Mouse (Mus musculus): ENCODE data around the gene Myh13. TPM values are rescaled to one million over a fixed set of nuclear protein-coding genes. Genes with fewer than 3 reads are reported as not detected.

Gene Myh13
- polyA plus RNA-seq, 1 experiment from 2014 or later = not detected

- Histone ChIP-seq H3K36me3 (ENCODE audit: control insufficient read depth, insufficient read depth, low read length) (no peaks in the 10 kb centered on the region), H3K4me1 (replicated peaks; ENCODE audit: control insufficient read depth, insufficient read depth) (no peaks in the 10 kb centered on the region), H3K4me3 (ENCODE audit: low read depth, low read length) (no peak overlapping the region), H3K4me2 (replicated peaks; ENCODE audit: low read depth) (no peak overlapping the region), H3K27ac (replicated peaks) (no peak overlapping the region), H3K9ac (ENCODE audit: low read length) (no peak overlapping the region), H3K9me3 (ENCODE audit: control insufficient read depth, low read length) (no peaks in the 10 kb centered on the region), H3K27me3 (ENCODE audit: control insufficient read depth, insufficient read depth, low read length) (no peaks in the 10 kb centered on the region)
- ATAC-seq (ENCODE audit: low FRiP score, low TSS enrichment) = no peak
- no peak for DNase-seq (ENCODE audit: low spot score)
- 87% methylated on average over 12 of the region's 12 CpGs for WGBS
- no peak for TF ChIP-seq CTCF (IDR thresholded peaks at IDR 0.05; ENCODE audit: low read depth)
- TF ChIP-seq EP300 (optimal IDR thresholded peaks at IDR 0.05) = no peak
Observed at GRCm38 (mm10) chr11:67364551-67364950, 43.1 kb downstream of the Myh13 start.

DNA sequence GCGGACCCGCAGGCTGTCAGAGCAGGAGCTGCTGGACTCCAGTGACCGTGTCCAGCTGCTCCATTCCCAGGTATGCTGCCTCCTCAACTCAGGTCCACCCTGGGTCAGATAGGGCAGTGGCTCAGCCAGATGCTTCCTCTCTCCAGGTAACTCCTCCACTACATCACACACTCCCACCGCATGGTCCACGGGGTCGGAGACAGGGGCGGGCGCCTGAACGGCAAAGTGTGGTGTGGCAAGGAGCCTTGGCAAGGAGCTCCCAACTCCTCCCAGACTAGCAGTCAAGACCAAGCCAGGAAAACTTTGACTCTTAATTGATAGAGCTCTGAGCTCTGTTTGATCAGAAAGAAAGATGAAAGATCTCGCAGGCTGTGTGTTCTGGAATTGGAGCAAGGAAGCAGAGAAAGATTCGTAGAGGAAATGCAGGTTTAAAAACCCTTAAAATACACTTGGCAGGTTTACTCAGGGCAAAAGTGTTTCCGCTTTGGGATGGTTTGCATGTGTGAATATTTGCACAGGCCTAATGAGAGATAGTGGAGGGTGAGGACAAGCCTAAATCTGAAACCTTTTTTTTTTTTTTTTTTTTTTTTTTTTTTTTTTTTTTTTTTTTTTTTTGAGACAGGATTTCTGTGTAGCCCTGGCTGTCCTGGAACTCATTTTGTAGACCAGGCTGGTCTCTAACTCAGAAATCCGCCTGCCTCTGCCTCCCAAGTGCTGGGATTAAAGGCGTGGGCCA is 43.7 kb downstream of the Myh13 start:
- TF ChIP-seq CTCF (IDR thresholded peaks at IDR 0.05; ENCODE audit: low read depth) (no peak), EP300 (optimal IDR thresholded peaks at IDR 0.05) (no peak)
- Histone ChIP-seq H3K36me3 (ENCODE audit: control insufficient read depth, insufficient read depth, low read length) (no peaks in the 10 kb centered on the region), H3K27me3 (ENCODE audit: control insufficient read depth, insufficient read depth, low read length) (no peaks in the 10 kb centered on the region), H3K9me3 (ENCODE audit: control insufficient read depth, low read length) (no peaks in the 10 kb centered on the region), H3K9ac (ENCODE audit: low read length) (no peak overlapping the region), H3K4me2 (replicated peaks; ENCODE audit: low read depth) (no peak overlapping the region), H3K4me1 (replicated peaks; ENCODE audit: control insufficient read depth, insufficient read depth) (no peaks in the 10 kb centered on the region), H3K27ac (replicated peaks) (no peak overlapping the region), H3K4me3 (ENCODE audit: low read depth, low read length) (no peak overlapping the region)
- whole genome bisulfite sequencing = 78% methylated on average over 14 of the region's 14 CpGs
- DNase-seq (ENCODE audit: low spot score) (no peak), ATAC-seq (ENCODE audit: low FRiP score, low TSS enrichment) (no peak)

- Histone ChIP-seq H3K27me3 (ENCODE audit: control insufficient read depth, insufficient read depth, low read length) (no peaks in the 10 kb centered on the region), H3K4me1 (replicated peaks; ENCODE audit: control insufficient read depth, insufficient read depth) (no peaks in the 10 kb centered on the region), H3K9ac (ENCODE audit: low read length) (no peak overlapping the region), H3K36me3 (ENCODE audit: control insufficient read depth, insufficient read depth, low read length) (no peaks in the 10 kb centered on the region), H3K27ac (replicated peaks) (no peak overlapping the region), H3K9me3 (ENCODE audit: control insufficient read depth, low read length) (no peaks in the 10 kb centered on the region), H3K4me2 (replicated peaks; ENCODE audit: low read depth) (no peak overlapping the region), H3K4me3 (ENCODE audit: low read depth, low read length) (no peak overlapping the region)
- no peak for DNase-seq (ENCODE audit: low spot score)
- TF ChIP-seq CTCF (IDR thresholded peaks at IDR 0.05; ENCODE audit: low read depth) (no peak), EP300 (optimal IDR thresholded peaks at IDR 0.05) (no peak)
- 49% methylated on average over 9 of the region's 9 CpGs for WGBS
- no peak for ATAC-seq (ENCODE audit: low FRiP score, low TSS enrichment)
Observed at GRCm38 (mm10) chr11:67366936-67367335, 45.5 kb downstream of the Myh13 start.

GRCm38 (mm10) chr11:67373333-67373732 is 51.9 kb downstream of the Myh13 start:
- no peaks in the 10 kb centered on the region for H3K36me3 ChIP-seq (ENCODE audit: control insufficient read depth, insufficient read depth, low read length)
- TF ChIP-seq CTCF (IDR thresholded peaks at IDR 0.05; ENCODE audit: low read depth) (peak; percentile 89), EP300 (optimal IDR thresholded peaks at IDR 0.05) (no peak)
- no peaks in the 10 kb centered on the region; the same call in 1 of the 2 replicates for H3K27me3 ChIP-seq (ENCODE audit: control insufficient read depth, insufficient read depth, low read length)
- DNase-seq (ENCODE audit: low spot score) = peak; percentile 19
- no peaks in the 10 kb centered on the region for H3K4me1 ChIP-seq (replicated peaks; ENCODE audit: control insufficient read depth, insufficient read depth)
- H3K9me3 ChIP-seq (ENCODE audit: control insufficient read depth, low read length) = no peaks in the 10 kb centered on the region
- 0 out of 2 replicates have a peak, but pooled peaks have one; percentile 49 for ATAC-seq (ENCODE audit: low FRiP score, low TSS enrichment)
- WGBS = 54% methylated on average over 2 of the region's 2 CpGs
- no peak overlapping the region for H3K4me3 ChIP-seq (ENCODE audit: low read depth, low read length)
- H3K9ac ChIP-seq (ENCODE audit: low read length) = no peak overlapping the region
- no peak overlapping the region for H3K4me2 ChIP-seq (replicated peaks; ENCODE audit: low read depth)
- H3K27ac ChIP-seq (replicated peaks) = no peak overlapping the region

GRCm38 (mm10) chr11:67376308-67376707 is 54.9 kb downstream of the Myh13 start:
- H3K27ac ChIP-seq (replicated peaks) = no peak overlapping the region
- no peaks in the 10 kb centered on the region for H3K9me3 ChIP-seq (ENCODE audit: control insufficient read depth, low read length)
- DNase-seq (ENCODE audit: low spot score) (no peak), ATAC-seq (ENCODE audit: low FRiP score, low TSS enrichment) (no peak)
- H3K9ac ChIP-seq (ENCODE audit: low read length) = no peak overlapping the region
- TF ChIP-seq CTCF (IDR thresholded peaks at IDR 0.05; ENCODE audit: low read depth) (peak; percentile 71), EP300 (optimal IDR thresholded peaks at IDR 0.05) (no peak)
- no peaks in the 10 kb centered on the region for H3K36me3 ChIP-seq (ENCODE audit: control insufficient read depth, insufficient read depth, low read length)
- no peak overlapping the region for H3K4me2 ChIP-seq (replicated peaks; ENCODE audit: low read depth)
- no peaks in the 10 kb centered on the region for H3K4me1 ChIP-seq (replicated peaks; ENCODE audit: control insufficient read depth, insufficient read depth)
- H3K4me3 ChIP-seq (ENCODE audit: low read depth, low read length) = no peak overlapping the region
- no peaks in the 10 kb centered on the region; the same call in 1 of the 2 replicates for H3K27me3 ChIP-seq (ENCODE audit: control insufficient read depth, insufficient read depth, low read length)

DNA sequence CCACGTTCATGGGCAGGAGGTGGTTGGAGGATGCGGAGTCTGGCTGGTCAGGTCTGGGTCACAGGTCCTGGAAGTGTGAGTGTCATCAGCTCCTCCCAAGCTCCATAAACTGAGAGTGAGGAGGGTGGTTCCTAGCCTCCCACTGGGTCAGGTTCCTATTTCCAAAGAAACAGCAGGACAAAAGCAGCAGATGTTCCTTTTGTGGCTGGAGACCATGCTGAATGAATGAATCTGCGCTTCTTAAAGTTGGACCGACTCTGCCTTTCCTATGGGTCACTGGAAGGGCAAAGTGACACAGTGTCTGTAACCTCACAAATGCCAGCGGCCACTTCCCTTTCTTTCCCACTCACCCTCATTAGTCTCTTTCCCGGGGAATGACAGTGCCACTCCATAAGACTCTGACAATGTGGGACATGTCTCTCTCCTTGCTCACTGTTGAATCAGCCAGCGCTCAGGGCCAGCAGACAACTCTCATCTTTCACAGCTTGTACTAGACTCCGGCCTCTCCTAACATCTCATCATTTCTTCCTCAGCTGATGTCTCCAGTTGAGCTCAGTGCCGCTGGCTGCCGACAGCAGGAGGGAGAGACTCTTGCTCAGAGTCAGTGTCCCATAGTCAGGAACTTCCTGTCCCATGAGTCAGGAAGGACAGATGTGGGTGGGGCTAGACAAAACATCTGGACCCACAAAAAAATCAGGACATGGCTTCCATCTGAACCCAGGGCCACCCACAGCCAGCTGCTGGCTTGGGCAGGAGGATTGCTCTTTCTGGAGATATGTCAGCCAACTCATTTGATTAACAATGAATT is 58.4 kb downstream of the Myh13 start:
- no peaks in the 10 kb centered on the region for H3K9me3 ChIP-seq (ENCODE audit: control insufficient read depth, low read length)
- H3K4me3 ChIP-seq (ENCODE audit: low read depth, low read length) = no peak overlapping the region
- TF ChIP-seq CTCF (IDR thresholded peaks at IDR 0.05; ENCODE audit: low read depth) (no peak), EP300 (optimal IDR thresholded peaks at IDR 0.05) (no peak)
- DNase-seq (ENCODE audit: low spot score) (no peak), ATAC-seq (ENCODE audit: low FRiP score, low TSS enrichment) (peak; percentile 65; the same call in 1 of the 2 replicates)
- no peak overlapping the region for H3K4me2 ChIP-seq (replicated peaks; ENCODE audit: low read depth)
- no peaks in the 10 kb centered on the region; the same call in 1 of the 2 replicates for H3K27me3 ChIP-seq (ENCODE audit: control insufficient read depth, insufficient read depth, low read length)
- H3K4me1 ChIP-seq (replicated peaks; ENCODE audit: control insufficient read depth, insufficient read depth) = no peaks in the 10 kb centered on the region
- 41% methylated on average over 10 of the region's 10 CpGs for WGBS
- no peak overlapping the region for H3K27ac ChIP-seq (replicated peaks)
- H3K9ac ChIP-seq (ENCODE audit: low read length) = no peak overlapping the region
- H3K36me3 ChIP-seq (ENCODE audit: control insufficient read depth, insufficient read depth, low read length) = no peaks in the 10 kb centered on the region
